Mouse (Mus musculus) testis, adult 2 months (tissue): ENCODE measurements around the gene Hmgcs2.

ENCODE experiments used
- CTCF ChIP-seq: fragments of 200-500 bp; IDR thresholded peaks from 2 replicates; pipeline ENCODE4 v1.5.1; 2012; ENCODE audit warnings: low read depth, mild to moderate bottlenecking, inconsistent platforms, low read length, moderate library complexity; ENCODE audit not compliant: control insufficient read depth, insufficient read depth, insufficient replicate concordance
- POLR2A ChIP-seq: fragments of 200-500 bp; IDR thresholded peaks from 2 replicates; pipeline ENCODE4 v1.6.1; 2012; ENCODE audit warnings: low read depth, mild to moderate bottlenecking, inconsistent platforms, low read length, moderate library complexity; ENCODE audit not compliant: control insufficient read depth

DNA sequence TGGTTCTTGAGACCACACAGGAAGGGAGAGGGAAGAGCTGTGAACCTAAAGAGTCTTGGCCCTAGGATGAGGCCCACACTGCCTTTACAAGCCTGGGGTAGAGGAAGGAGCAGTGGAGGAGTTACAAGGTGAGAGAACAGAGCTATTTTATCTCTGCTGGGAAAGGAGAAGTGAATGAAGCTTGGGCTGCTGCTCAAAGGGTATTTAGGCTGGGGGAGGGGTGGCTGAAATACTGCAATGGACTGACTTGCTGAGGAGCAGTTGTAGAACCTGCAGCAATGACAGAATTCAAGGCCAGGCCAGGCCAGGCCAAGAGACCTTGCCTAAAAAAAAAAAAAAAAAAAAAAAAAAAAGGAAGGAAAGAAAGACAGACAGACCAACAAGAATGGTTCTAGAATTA is 55.1 kb downstream of the Hmgcs2 start:
- no peak for TF ChIP-seq CTCF
- no peak for TF ChIP-seq POLR2A
